Mouse (Mus musculus) urinary bladder, adult 2 months (tissue): ENCODE data around the gene Klf9. TPM values are rescaled to one million over a fixed set of nuclear protein-coding genes. Genes with fewer than 3 reads are reported as not detected.

ENCODE experiments used
- polyA plus RNA-seq: library from polyadenylated mRNA; depleted of rRNA; stranded (reverse); fragments of >200 nt; gene quantifications from 2 replicates; pipeline ENCODE4 v1.2.3, GENCODE M21; 2012; rRNA removed

Klf9 gene
- polyA plus RNA-seq, 1 experiment, result 58.6 TPM

Other genes starting within 250 kb of the Klf9 start
- 22.6 and 25.2 TPM in 2 replicates for gene Smc5, start 132.7 kb downstream of the Klf9 start, polyA plus RNA-seq